Mouse (Mus musculus) kidney, postnatal 4 days (tissue): ENCODE results near the gene Gpr6.

ENCODE experiments used
- DNase-seq, 2 experiments: peaks; one replicate each; pipeline ENCODE4 v3.0.0; 2021; ENCODE audit warnings: mixed read lengths in 2 of 2

Gene Gpr6

DNA sequence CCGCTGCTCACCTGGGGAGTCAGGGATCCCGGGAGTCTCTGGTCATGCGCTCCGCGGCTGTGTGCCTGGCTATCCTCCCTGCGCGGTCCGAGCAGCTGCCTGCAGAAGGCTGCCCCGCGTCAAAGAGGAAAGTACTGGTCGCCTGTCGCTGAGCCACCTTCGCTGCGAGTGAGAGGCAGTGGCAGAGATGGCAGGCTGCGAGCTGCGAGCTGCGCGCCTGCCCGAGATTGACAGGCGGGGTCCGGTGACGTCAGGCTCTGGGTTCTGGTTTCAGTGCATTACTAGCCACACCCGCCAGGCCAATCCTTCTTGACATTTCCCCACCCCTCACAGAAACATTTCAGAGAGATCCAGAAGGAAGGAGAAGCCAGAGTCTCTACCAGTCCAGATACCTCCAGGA, at the start of gene Gpr6:
Gene Gpr6 (minus strand): TSS at position 170 of the 400 bp plus-strand sequence.
- DNase-seq, result no peak

DNA sequence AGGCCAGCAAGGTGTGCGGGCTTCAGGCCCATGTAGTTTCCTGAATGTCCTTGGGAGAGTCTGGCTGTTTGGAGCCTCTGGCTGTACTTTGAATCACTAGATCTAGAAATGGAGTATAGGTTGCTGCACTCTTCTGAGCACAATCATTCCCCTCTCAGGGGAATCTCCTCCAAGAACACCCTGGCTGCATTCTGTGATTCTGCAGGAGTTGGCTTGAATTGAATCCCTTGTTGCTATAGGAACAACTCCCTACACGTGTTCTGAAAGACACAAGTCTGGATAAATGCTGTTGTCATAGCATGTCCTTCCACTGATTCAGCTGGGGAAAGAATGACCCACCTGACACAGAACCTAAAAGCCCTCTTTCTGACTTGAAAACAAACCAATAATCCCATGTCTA, 28.0 kb upstream of the Gpr6 start:
- DNase-seq, result no peak

DNA sequence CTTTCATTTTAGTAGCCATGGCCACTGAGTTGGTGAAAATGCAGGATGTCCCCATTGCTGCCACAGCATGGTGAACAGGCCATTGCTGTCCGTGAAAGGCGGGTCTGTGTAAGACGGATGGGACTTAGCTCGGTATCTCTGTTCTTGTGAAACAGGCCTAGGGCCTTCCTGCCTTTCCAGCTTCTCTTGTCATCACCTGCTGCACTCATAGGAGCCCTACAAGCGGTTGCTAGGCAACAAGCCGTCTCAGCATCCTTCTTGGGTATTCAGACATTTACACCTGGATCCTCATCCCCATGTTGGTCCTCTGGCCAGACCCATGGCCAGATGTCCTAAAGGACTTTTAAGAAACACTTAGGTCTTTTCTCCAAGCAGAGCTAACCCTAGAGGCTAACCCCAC, 26.1 kb upstream of the Gpr6 start:
- DNase-seq, result no peak

DNA sequence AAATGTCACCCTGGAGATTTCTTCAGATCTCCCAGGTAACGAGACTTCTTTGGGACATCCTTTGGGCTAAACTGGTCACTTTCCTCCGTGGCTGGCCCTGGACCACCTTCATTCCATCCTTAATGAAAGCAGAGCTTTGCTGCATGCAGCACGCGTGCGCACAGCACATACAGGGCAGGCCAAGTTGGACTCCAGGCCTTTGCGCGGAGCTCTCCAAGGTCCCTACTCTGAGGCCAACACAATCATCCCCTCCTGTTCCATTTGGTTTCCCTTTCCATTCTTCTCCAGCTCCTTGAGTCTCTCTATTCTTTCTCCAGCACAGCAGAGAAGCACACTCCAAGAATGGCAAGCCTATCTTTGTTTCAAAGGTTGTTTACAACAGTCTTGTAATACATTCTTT, 16.8 kb upstream of the Gpr6 start:
- DNase-seq, result peak; percentile 64 to 69

DNA sequence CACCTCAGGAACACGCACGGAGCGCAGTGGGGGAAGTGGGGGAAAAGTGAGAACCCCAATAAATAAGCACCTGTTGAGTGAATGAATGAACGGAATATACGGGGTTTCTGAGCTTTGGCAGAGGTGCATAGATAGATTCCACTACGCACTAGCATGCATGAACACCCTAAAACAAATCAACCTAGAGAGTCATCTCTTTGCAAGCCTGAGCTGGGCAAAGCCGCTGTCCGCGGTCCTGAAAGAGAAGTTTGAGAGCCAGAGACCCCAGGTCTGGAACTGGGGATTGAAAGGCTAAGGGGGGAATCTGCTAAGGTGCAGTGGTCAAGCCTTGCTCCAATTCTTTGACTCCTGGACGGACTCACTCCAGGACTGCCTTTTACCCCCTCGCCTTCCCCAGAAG, 389 bp downstream of the Gpr6 start:
- DNase-seq, result peak; percentile 86

DNA sequence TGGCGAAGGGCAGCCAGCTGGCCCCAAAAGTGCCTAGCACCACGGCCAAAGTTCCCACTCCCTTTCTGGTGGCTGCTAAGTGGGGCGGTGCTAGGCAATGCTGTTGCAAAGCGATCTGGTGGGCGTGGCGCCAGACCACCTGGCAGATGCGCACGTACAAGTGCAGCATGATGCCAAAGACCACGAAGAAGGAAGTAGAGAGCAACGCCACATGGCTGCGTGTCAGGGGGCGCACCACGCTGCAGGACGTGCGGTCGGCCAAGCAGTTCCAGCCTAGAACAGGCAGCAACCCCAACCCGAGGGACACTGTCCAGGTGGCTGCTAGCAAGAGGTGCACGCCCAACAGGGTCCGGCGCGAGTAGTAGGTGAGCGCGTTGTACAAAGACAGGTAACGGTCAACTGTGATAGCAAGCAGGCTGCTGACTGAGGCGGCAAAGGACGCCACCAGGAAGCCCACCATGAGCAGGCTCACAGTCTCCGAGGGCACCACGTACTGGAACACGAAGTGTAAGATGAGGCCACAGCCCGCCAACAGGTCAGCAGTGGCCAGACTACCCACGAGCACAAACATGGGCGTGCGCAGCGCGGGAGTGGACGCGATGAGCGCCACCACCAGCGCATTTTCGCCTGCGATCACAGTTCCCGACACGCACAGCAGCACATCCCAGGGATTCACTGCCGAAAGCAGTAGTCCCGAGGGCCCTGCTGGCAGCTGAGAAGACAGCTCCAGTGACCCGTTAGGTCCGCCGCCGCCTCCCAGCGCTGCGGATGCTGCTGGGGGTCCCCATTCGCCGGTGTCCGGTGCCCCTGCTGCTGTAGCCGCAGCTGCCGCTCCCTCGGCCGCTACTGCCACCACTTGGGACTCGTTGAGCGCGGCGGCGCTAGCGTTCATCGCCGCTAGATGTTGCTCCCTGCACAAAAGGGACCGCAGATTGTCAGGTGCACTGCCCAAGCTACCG, 1.1 kb downstream of the Gpr6 start:
- DNase-seq, result peak; percentile 4 to 17

DNA sequence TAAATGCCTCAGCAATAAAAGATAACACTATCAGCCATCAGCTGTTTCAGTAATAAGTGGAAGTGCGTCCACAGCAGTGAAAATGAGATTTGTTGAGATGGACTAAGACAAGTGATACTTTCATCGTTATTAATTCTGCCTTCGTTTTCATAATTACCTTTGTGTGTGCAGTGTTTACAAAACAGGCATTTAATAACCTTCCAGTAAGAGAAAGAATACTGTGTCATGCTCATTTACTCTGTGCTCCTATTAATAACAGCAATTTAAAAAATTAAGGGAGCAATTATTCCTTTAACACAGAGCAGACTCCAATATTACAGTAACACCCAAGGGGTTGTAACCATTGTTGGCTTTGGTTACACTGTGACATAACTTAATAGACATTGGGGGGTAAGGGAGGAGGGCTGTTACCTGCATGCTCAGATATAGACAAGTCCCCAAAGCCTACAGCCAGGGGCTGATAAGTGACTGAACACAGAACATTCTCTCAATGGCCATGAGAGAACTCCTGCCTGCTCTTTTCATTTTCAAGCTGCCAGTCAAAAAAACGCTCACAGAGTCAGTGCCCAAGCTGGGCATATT, 11.7 kb downstream of the Gpr6 start:
- no peak for DNase-seq

DNA sequence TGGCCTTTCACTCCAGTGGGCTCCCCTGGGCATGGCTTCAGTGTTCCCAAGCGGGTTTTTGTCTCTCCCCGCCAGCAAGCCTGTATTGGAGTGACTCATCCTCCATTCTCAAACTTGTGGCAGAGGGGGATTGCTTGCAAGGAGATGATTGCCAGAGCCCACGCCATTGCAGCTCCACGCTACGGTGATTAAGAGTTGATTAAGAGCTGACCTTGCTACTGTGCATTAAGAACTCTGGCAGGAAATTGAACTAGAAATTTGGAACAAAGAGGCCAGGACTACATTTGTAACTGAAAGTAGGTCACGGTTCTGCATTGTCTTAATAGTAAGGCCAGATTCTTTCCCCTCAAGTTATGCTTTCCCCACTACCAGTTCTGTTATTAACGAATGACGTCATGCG, 16.5 kb downstream of the Gpr6 start:
- DNase-seq, result no peak

DNA sequence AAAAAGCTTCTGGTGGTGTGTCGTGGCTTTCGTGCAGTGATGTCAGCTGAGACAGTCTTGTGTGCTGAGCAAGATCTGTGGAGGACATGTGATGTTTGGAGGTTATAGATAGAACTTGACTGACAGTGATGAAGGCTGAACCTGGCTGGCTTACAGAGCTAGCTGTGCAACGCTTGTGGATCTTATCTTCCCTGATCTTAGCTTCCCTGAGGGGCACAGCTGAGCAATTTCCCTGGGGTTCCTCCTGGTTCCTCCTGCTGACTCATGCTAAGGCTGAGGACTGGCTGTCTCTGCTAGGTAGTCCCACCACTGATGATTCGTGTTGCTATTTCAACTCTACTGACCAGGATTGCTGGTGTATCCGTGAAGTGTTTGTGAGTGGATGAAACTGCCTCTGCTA, 18.1 kb downstream of the Gpr6 start:
- DNase-seq, result no peak

DNA sequence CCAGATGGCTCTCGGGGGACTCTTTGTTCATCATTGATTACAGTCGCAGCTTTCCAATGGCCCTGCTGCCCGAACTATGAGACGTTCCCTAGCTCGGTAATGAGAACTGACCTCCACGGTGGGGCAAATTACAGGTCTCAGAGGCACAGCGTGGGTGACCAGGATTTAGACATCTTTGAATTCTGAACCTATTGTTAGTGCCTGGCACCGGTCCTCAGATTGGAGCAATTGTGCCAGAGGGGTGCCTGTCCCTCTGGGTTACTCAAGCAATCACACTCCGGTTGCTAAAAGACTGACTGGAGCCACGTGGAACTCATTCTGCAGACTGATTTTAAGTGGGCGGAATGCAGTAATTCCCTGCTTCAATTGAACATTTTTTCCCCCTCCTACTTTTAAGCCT, 29.8 kb downstream of the Gpr6 start:
- no peak for DNase-seq

DNA sequence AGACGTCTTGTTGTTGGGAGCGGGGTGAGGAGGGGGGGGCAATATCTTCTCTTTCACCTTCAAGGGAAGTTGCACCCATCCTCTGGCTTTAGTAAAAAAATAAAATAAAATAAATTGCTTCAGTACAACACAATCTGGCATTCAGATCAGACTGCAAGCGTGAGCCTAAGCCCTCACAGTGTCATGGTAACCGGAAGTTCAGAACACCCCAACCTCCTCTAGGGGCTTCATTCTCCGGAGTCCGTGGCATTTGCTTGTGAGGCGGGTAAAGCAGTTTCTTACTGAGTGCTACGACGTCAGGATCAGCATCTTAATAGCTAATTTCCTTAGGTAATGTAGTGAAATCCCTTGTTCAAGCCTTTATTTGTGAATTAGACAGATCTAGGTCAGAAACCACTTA, 30.6 kb downstream of the Gpr6 start:
- no peak for DNase-seq

DNA sequence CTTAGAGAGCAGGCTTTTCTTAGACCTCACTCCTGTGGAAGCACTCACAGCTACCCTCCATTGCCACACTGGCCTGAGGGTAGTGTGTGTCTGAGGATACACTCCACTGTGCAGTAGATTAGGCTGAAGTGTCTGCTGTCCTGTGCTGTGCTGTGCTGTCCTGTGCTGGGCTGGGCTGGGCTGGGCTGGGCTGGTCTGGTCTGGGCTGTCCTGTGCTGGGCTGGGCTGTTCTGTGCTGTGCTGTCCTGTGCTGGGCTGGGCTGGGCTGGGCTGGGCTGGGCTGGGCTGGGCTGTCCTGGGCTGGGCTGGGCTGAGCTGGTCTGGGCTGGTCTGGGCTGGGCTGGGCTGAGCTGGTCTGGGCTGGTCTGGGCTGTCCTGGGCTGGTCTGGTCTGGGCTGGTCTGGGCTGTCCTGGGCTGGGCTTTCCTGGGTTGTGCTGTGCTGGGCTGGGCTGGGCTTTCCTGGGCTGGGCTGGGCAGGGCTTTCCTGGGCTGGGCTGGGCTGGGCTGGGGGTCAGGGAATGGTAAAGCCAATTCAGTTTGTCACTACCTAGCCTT, 31.5 kb downstream of the Gpr6 start:
- DNase-seq, result no peak

DNA sequence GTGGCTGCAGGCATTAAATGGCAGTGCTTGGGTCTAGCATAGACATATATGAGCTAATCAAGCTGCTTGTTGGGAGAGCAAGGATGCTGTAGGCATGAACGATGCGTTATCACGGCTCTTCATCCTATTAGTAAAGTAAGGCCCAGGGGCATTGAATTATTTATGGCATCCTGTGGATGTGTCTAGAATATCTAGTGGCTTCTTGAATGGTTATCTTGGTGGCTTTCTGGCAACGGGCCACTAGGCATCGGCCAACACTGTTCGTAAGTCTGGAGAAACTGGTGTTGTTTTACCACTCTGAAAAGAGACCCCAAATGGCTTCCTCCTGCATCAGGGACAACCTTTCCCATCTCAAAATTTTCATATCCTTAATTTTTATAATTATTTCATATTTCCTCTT, 33.6 kb downstream of the Gpr6 start:
- no peak for DNase-seq

DNA sequence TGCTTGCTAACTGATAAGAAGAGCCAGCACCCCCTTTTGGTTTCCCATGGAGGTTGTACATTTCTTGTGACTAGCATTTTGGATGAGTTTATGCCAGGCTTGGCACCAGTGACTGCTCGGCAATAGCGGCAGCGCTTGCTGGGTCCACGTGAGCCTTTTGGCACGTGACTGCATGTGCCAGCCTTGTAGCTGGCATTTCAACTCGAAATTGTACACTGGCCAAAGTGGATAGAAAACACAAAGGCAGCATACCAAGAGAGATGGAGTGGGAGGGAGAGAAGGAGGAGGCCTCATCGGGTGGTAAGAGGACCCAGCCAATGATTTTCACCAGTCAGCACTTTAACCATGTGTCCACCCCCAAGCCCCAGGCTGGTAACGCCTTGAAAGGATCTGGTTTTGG, 34.4 kb downstream of the Gpr6 start:
- DNase-seq, result no peak

DNA sequence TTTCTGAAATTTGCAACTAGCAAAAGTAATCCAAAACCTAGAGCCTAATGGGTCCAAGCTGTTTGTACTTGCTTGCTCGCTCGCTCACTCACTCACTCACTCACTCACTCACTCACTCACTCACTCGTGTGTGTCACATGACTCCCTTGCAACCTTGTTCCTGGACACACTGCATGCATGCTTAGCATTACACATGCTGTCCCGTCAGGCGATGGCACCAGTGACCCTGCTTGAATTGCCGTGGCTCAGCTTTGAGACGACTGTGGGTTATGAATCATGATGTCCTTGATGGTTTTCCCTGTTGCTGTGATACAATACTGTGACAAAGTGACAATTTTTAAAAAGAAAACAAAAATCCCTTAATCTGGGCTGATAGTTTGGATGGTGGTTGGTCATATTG, 39.3 kb downstream of the Gpr6 start:
- DNase-seq, result no peak

DNA sequence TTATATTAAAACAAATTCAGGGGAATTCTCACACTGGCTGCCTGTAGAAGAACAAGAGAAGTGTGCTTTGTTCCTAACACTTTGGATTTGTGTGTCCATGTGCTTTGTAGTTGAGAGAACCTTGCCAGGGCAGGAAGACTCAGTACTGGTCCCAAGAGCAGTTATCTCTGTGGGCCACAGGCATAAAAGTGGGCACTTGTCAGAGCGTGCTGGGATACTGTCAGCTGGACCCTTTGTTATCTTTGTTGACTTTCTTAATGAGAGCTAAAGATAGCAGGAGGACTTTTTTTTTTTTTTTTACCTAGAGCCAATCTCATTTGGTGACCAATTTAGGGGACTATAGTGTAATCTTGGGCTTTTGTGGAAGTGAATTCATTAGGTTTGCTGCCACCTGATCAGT, 47.2 kb downstream of the Gpr6 start:
- DNase-seq, result no peak

DNA sequence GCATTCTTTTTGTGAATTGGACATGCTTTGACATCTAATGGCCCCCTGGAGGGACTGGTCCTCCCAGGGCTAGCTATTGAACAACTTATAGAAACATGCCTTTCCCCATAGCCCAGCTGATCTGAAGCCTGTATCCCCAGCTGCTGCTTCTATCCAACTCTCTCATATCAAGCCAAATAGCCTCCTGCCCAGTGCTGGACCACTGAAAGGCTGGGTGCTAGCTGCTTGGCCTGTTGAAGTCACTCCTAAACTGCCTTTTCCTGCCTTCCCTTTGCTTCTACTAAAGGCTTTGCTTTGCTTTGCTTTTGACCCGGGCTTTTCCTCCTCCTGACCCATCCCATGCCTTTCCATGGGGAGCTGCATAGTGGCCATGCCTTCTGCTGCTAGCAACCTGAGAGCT, 47.7 kb downstream of the Gpr6 start:
- no peak for DNase-seq

DNA sequence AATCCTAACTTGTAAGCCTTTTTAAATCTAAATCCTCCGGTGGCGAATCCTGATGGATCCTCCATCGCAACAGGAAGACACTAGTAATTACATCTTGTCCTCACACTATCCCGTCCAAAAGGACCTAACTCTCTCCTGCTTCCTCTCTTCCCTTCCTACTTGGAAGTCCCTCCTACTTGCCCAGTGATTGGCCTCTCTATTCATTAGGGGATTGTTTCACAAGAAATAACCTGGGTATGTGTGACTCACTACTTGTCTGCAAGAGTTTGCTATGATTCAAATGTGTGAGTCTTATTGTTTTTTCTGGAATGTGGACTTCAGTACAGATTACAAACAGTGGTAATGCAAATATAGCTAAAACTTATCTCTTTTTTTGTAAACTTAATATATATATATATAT, 49.9 kb downstream of the Gpr6 start:
- DNase-seq, result no peak
